Mouse (Mus musculus): Measurements from ENCODE around the gene Tlr5. TPM values are rescaled to one million over a fixed set of nuclear protein-coding genes. Genes with fewer than 3 reads are reported as not detected.

The Tlr5 gene
- polyA plus RNA-seq, 1 experiment, result 1.5 TPM

- Histone ChIP-seq H3K36me3 (ENCODE audit: control insufficient read depth, insufficient read depth, low read length, poor library complexity, severe bottlenecking) (no peaks in the 10 kb centered on the region), H3K27ac (ENCODE audit: insufficient read depth, low read length) (no peak overlapping the region), H3K27me3 (ENCODE audit: control insufficient read depth, insufficient read depth, low read length, poor library complexity, severe bottlenecking) (no peaks in the 10 kb centered on the region), H3K4me1 (ENCODE audit: control insufficient read depth, insufficient read depth, low read length) (no peaks in the 10 kb centered on the region), H3K9ac (ENCODE audit: low read depth, poor library complexity, severe bottlenecking) (no peak overlapping the region), H3K9me3 (replicated peaks; ENCODE audit: control insufficient read depth, insufficient read depth, low read length, poor library complexity, severe bottlenecking) (no peaks in the 10 kb centered on the region), H3K4me3 (ENCODE audit: low read depth, low read length) (no peak overlapping the region)
- no peak for TF ChIP-seq CTCF (IDR thresholded peaks at IDR 0.05; ENCODE audit: low read depth, low read length)
- no peak for TF ChIP-seq POLR2A (IDR thresholded peaks at IDR 0.05; ENCODE audit: insufficient read depth, low read length)
- TF ChIP-seq EP300 (IDR thresholded peaks at IDR 0.05; ENCODE audit: insufficient read depth, low read depth, low read length), result no peak
Observed at GRCm38 (mm10) chr1:182956186-182956960, 1.8 kb downstream of the Tlr5 start.

GRCm38 (mm10) chr1:182957001-182957757 is 2.6 kb downstream of the Tlr5 start:
- Histone ChIP-seq H3K4me1 (ENCODE audit: control insufficient read depth, insufficient read depth, low read length) (no peaks in the 10 kb centered on the region), H3K27ac (ENCODE audit: insufficient read depth, low read length) (no peak overlapping the region)
- TF ChIP-seq POLR2A (IDR thresholded peaks at IDR 0.05; ENCODE audit: insufficient read depth, low read length) (no peak), EP300 (IDR thresholded peaks at IDR 0.05; ENCODE audit: insufficient read depth, low read depth, low read length) (no peak), CTCF (IDR thresholded peaks at IDR 0.05; ENCODE audit: low read depth, low read length) (no peak)

GRCm38 (mm10) chr1:182957826-182958544 is 3.4 kb downstream of the Tlr5 start:
- TF ChIP-seq EP300 (IDR thresholded peaks at IDR 0.05; ENCODE audit: insufficient read depth, low read depth, low read length) (no peak), CTCF (IDR thresholded peaks at IDR 0.05; ENCODE audit: low read depth, low read length) (no peak), POLR2A (IDR thresholded peaks at IDR 0.05; ENCODE audit: insufficient read depth, low read length) (no peak)
- no peaks in the 10 kb centered on the region for H3K4me1 ChIP-seq (ENCODE audit: control insufficient read depth, insufficient read depth, low read length)
- H3K9ac ChIP-seq (ENCODE audit: low read depth, poor library complexity, severe bottlenecking), result no peak overlapping the region
- no peaks in the 10 kb centered on the region for H3K36me3 ChIP-seq (ENCODE audit: control insufficient read depth, insufficient read depth, low read length, poor library complexity, severe bottlenecking)
- H3K9me3 ChIP-seq (replicated peaks; ENCODE audit: control insufficient read depth, insufficient read depth, low read length, poor library complexity, severe bottlenecking), result no peaks in the 10 kb centered on the region
- no peaks in the 10 kb centered on the region for H3K27me3 ChIP-seq (ENCODE audit: control insufficient read depth, insufficient read depth, low read length, poor library complexity, severe bottlenecking)
- H3K27ac ChIP-seq (ENCODE audit: insufficient read depth, low read length), result no peak overlapping the region
- H3K4me3 ChIP-seq (ENCODE audit: low read depth, low read length), result no peak overlapping the region

More at GRCm38 (mm10) chr1:182957001-182957757, 2.6 kb downstream of the Tlr5 start:
- H3K36me3 ChIP-seq (ENCODE audit: control insufficient read depth, insufficient read depth, low read length, poor library complexity, severe bottlenecking), result no peaks in the 10 kb centered on the region
- H3K27me3 ChIP-seq (ENCODE audit: control insufficient read depth, insufficient read depth, low read length, poor library complexity, severe bottlenecking), result no peaks in the 10 kb centered on the region
- no peak overlapping the region for H3K4me3 ChIP-seq (ENCODE audit: low read depth, low read length)
- no peak overlapping the region for H3K9ac ChIP-seq (ENCODE audit: low read depth, poor library complexity, severe bottlenecking)
- no peaks in the 10 kb centered on the region for H3K9me3 ChIP-seq (replicated peaks; ENCODE audit: control insufficient read depth, insufficient read depth, low read length, poor library complexity, severe bottlenecking)

- no peaks in the 10 kb centered on the region for H3K36me3 ChIP-seq (ENCODE audit: control insufficient read depth, insufficient read depth, low read length, poor library complexity, severe bottlenecking)
- H3K27ac ChIP-seq (ENCODE audit: insufficient read depth, low read length), result no peak overlapping the region
- no peak overlapping the region for H3K9ac ChIP-seq (ENCODE audit: low read depth, poor library complexity, severe bottlenecking)
- no peaks in the 10 kb centered on the region for H3K4me1 ChIP-seq (ENCODE audit: control insufficient read depth, insufficient read depth, low read length)
- H3K4me3 ChIP-seq (ENCODE audit: low read depth, low read length), result no peak overlapping the region
- no peaks in the 10 kb centered on the region for H3K27me3 ChIP-seq (ENCODE audit: control insufficient read depth, insufficient read depth, low read length, poor library complexity, severe bottlenecking)
- H3K9me3 ChIP-seq (replicated peaks; ENCODE audit: control insufficient read depth, insufficient read depth, low read length, poor library complexity, severe bottlenecking), result no peaks in the 10 kb centered on the region
- TF ChIP-seq EP300 (IDR thresholded peaks at IDR 0.05; ENCODE audit: insufficient read depth, low read depth, low read length) (no peak), CTCF (IDR thresholded peaks at IDR 0.05; ENCODE audit: low read depth, low read length) (no peak), POLR2A (IDR thresholded peaks at IDR 0.05; ENCODE audit: insufficient read depth, low read length) (no peak)
Observed at GRCm38 (mm10) chr1:182958824-182959223, 4.2 kb downstream of the Tlr5 start.

- Histone ChIP-seq H3K27ac (ENCODE audit: insufficient read depth, low read length) (no peak overlapping the region), H3K27me3 (ENCODE audit: control insufficient read depth, insufficient read depth, low read length, poor library complexity, severe bottlenecking) (no peaks in the 10 kb centered on the region), H3K4me3 (ENCODE audit: low read depth, low read length) (peak overlapping the region; percentile 11; the same call in 1 of the 2 replicates), H3K36me3 (ENCODE audit: control insufficient read depth, insufficient read depth, low read length, poor library complexity, severe bottlenecking) (no peaks in the 10 kb centered on the region), H3K9me3 (replicated peaks; ENCODE audit: control insufficient read depth, insufficient read depth, low read length, poor library complexity, severe bottlenecking) (no peaks in the 10 kb centered on the region), H3K4me1 (ENCODE audit: control insufficient read depth, insufficient read depth, low read length) (no peaks in the 10 kb centered on the region), H3K9ac (ENCODE audit: low read depth, poor library complexity, severe bottlenecking) (no peak overlapping the region; the same call in 1 of the 2 replicates)
- TF ChIP-seq EP300 (IDR thresholded peaks at IDR 0.05; ENCODE audit: insufficient read depth, low read depth, low read length) (no peak), CTCF (IDR thresholded peaks at IDR 0.05; ENCODE audit: low read depth, low read length) (no peak), POLR2A (IDR thresholded peaks at IDR 0.05; ENCODE audit: insufficient read depth, low read length) (no peak)
Observed at GRCm38 (mm10) chr1:182959251-182959691, 4.7 kb downstream of the Tlr5 start.
